Mouse (Mus musculus) hindbrain, embryonic 12.5 days (tissue): ENCODE measurements around the gene Gja1. TPM values are rescaled to one million over a fixed set of nuclear protein-coding genes. Genes with fewer than 3 reads are reported as not detected.

Experiments
- ATAC-seq: fragments of 200-750 bp; cut with Nextera tagmentation; 2 replicates; pipeline ENCODE4 v1.8.0; 2017; ENCODE audit warnings: moderate TSS enrichment; ENCODE audit not compliant: low FRiP score
- H3K27ac ChIP-seq: fragments of 300-500 bp; sonication (generic); 2 replicates; pipeline ENCODE4 v1.5.1; 2016; ENCODE audit warnings: mild to moderate bottlenecking
- H3K27me3 ChIP-seq: fragments of 300-500 bp; sonication (generic); 2 replicates; pipeline ENCODE4 v1.6.1; 2016; ENCODE audit warnings: mild to moderate bottlenecking
- H3K36me3 ChIP-seq: fragments of 300-500 bp; sonication (generic); 2 replicates; pipeline ENCODE4 v1.6.1; 2016; ENCODE audit warnings: mild to moderate bottlenecking
- H3K4me1 ChIP-seq: fragments of 300-500 bp; sonication (generic); 2 replicates; pipeline ENCODE4 v1.6.1; 2016
- H3K4me2 ChIP-seq: fragments of 300-500 bp; sonication (generic); replicated peaks from 2 replicates; pipeline ENCODE4 v1.6.1; 2016; ENCODE audit warnings: mild to moderate bottlenecking
- H3K4me3 ChIP-seq: fragments of 300-500 bp; sonication (generic); 2 replicates; pipeline ENCODE4 v1.5.1; 2016; ENCODE audit warnings: mild to moderate bottlenecking
- H3K9ac ChIP-seq: fragments of 300-500 bp; sonication (generic); 2 replicates; pipeline ENCODE4 v1.6.1; 2016; ENCODE audit warnings: mild to moderate bottlenecking, moderate library complexity
- H3K9me3 ChIP-seq: fragments of 300-500 bp; sonication (generic); replicated peaks from 2 replicates; pipeline ENCODE4 v1.6.1; 2016; ENCODE audit warnings: mild to moderate bottlenecking
- WGBS: fragments of 180-500 bp; shearing (Covaris S2); methylation state at CpG from one replicate; pipeline ENCODE4 v1.1.7; 2016; 5-methylcytosine and 5-hydroxymethylcytosine counted together
- polyA plus RNA-seq: library from polyadenylated mRNA; unstranded; fragments of >200 nt; fragmentation: Nextera tagmentation; extraction: Ambion mirVana; gene quantifications from 2 replicates; pipeline ENCODE4 v1.2.1, GENCODE M21; 2016

Gene Gja1
- polyA plus RNA-seq: 165 and 196 TPM in 2 replicates

- peak within 1 kb of the TSS; percentile 54 for H3K4me3 ChIP-seq
- no peaks in the 10 kb centered on the region for H3K36me3 ChIP-seq
- WGBS: under 1% methylated on average over 23 of the region's 23 CpGs
- peak within 1 kb of the TSS; percentile 74 for H3K4me2 ChIP-seq
- peaks cover 10% of the 10 kb centered on the region; the same call in 1 of the 2 replicates for H3K27me3 ChIP-seq
- H3K9me3 ChIP-seq: no peaks in the 10 kb centered on the region
- peak within 1 kb of the TSS; percentile 68 for H3K9ac ChIP-seq
- peaks cover 3% of the 10 kb centered on the region; the same call in 1 of the 2 replicates for H3K4me1 ChIP-seq
- no peak; the same call in 1 of the 2 replicates for ATAC-seq
- H3K27ac ChIP-seq: peak within 1 kb of the TSS; percentile 68
Observed at GRCm38 (mm10) chr10:56377097-56377965, at the start of gene Gja1. Gja1 (plus strand) TSS chr10:56377330.

DNA sequence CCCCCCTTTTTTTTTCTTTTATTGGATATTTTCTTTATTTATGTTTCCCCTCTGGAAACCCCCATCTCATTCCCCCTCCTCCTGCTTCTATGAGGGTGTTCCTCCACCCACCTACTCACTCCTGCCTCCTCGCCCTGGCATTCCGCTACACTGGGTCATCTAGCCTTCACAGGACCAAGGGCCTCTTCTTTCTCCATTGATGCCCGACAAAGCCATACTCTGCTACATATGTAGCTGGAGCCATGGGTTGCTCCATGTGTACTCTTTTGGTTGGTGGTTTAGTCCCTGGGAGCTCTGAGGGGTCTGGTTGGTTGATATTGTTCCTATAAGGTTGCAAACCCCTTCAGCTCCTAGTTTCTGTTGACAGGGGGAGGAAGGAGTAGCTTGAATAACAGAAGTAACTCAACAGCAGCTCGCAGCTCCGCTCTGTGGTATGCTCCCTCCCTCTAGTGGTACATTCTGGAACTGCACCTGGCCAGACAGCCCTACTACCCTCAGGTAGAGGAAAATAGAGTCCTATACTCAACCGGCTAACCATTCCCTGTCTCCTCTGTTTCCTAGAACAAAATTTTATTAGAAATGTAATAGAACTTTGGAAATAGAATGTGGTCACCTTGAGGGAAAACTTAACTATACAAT is 38.2 kb upstream of the Gja1 start:
- H3K4me2 ChIP-seq: no peak overlapping the region
- no peak overlapping the region for H3K9ac ChIP-seq
- WGBS: 63% methylated on average over 6 of the region's 6 CpGs
- no peak overlapping the region for H3K27ac ChIP-seq
- H3K9me3 ChIP-seq: no peaks in the 10 kb centered on the region
- no peaks in the 10 kb centered on the region for H3K27me3 ChIP-seq
- ATAC-seq: peak; percentile 90
- no peaks in the 10 kb centered on the region for H3K4me1 ChIP-seq
- no peaks in the 10 kb centered on the region for H3K36me3 ChIP-seq
- H3K4me3 ChIP-seq: no peak overlapping the region

GRCm38 (mm10) chr10:56360472-56360871 is 16.7 kb upstream of the Gja1 start:
- H3K36me3 ChIP-seq: no peaks in the 10 kb centered on the region
- no peaks in the 10 kb centered on the region for H3K9me3 ChIP-seq
- ATAC-seq: no peak
- H3K9ac ChIP-seq: no peak overlapping the region
- H3K4me1 ChIP-seq: no peaks in the 10 kb centered on the region
- H3K4me3 ChIP-seq: no peak overlapping the region
- no peak overlapping the region for H3K27ac ChIP-seq
- no peak overlapping the region for H3K4me2 ChIP-seq
- 68% methylated on average over 4 of the region's 4 CpGs for WGBS
- no peaks in the 10 kb centered on the region for H3K27me3 ChIP-seq

- Histone ChIP-seq H3K4me2 (no peak overlapping the region), H3K27ac (no peak overlapping the region), H3K4me3 (no peak overlapping the region), H3K4me1 (no peaks in the 10 kb centered on the region), H3K9ac (no peak overlapping the region), H3K27me3 (no peaks in the 10 kb centered on the region; the same call in 1 of the 2 replicates), H3K36me3 (no peaks in the 10 kb centered on the region), H3K9me3 (no peaks in the 10 kb centered on the region)
- WGBS: 23% methylated on average over 7 of the region's 7 CpGs
- no peak for ATAC-seq
Observed at GRCm38 (mm10) chr10:56369073-56369472, 8.1 kb upstream of the Gja1 start.

GRCm38 (mm10) chr10:56373021-56373720 is 4.0 kb upstream of the Gja1 start:
- peak; percentile 75 for ATAC-seq
- H3K9ac ChIP-seq: no peak overlapping the region
- peak overlapping the region; percentile 34 for H3K4me2 ChIP-seq
- H3K27ac ChIP-seq: no peak overlapping the region
- no peak overlapping the region for H3K4me3 ChIP-seq
- H3K36me3 ChIP-seq: no peaks in the 10 kb centered on the region
- H3K9me3 ChIP-seq: no peaks in the 10 kb centered on the region
- H3K27me3 ChIP-seq: peaks cover 10% of the 10 kb centered on the region; the same call in 1 of the 2 replicates
- H3K4me1 ChIP-seq: 0 out of 2 replicates have a peak, but pooled peaks cover 3% of the 10 kb centered on the region
- 27% methylated on average over 8 of the region's 8 CpGs for WGBS

DNA sequence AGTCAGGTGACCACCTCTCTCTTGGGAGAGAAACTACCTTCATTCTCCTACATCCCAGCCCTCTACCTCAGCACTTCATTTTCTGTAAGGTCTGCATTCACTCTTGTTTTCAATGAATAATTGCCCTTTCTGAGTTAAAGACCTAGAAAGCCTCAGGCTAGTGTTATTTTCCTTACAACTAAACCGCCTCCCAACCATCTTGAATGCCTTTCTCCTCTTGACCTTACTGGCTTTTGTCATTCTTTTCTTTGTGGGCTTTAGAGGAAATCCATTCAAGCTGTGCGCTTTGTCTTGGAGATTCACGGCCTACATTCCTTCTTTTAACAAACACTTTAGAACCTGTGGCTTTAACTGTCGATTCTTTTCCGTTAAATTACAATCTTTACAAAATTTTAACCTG is 3.0 kb upstream of the Gja1 start:
- ATAC-seq: no peak
- H3K27me3 ChIP-seq: peaks cover 10% of the 10 kb centered on the region; the same call in 1 of the 2 replicates
- WGBS: 16% methylated on average over 5 of the region's 5 CpGs
- no peak overlapping the region for H3K4me2 ChIP-seq
- H3K4me1 ChIP-seq: 0 out of 2 replicates have a peak, but pooled peaks cover 3% of the 10 kb centered on the region
- no peak overlapping the region for H3K4me3 ChIP-seq
- no peaks in the 10 kb centered on the region for H3K36me3 ChIP-seq
- no peak overlapping the region for H3K27ac ChIP-seq
- H3K9me3 ChIP-seq: no peaks in the 10 kb centered on the region
- no peak overlapping the region for H3K9ac ChIP-seq

DNA sequence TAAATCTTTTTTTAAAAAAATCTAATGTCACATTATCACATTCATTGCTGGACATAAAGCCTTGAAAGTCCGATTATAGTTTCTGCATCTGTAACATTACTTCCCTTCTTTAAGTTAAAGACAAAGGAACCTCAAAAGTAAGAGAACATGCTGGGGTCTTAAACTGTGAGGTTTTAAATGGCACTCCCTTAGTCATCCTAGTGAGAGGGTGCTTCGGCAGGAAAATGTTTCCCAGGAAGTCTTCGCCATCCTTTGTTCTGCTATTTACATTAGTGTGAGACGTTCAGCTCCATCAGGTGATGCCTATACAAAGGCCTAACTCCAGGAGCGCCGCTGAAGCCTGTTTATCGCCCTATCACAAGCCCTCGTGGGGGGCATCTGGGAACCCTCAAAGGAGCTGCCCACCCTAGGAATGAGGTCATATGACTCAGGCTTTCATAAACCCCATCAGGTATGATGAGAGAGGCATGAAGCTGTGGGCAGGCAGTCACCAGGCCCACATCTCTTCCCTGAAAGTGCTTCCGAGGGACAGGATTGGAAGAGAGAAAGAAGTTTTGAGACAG is 1.1 kb upstream of the Gja1 start:
- 14% methylated on average over 9 of the region's 9 CpGs for WGBS
- H3K27ac ChIP-seq: no peak overlapping the region
- no peaks in the 10 kb centered on the region for H3K9me3 ChIP-seq
- H3K4me1 ChIP-seq: peaks cover 3% of the 10 kb centered on the region; the same call in 1 of the 2 replicates
- no peaks in the 10 kb centered on the region for H3K36me3 ChIP-seq
- H3K4me2 ChIP-seq: no peak overlapping the region
- H3K27me3 ChIP-seq: peaks cover 10% of the 10 kb centered on the region; the same call in 1 of the 2 replicates
- no peak overlapping the region for H3K9ac ChIP-seq
- H3K4me3 ChIP-seq: no peak overlapping the region
- ATAC-seq: no peak

DNA sequence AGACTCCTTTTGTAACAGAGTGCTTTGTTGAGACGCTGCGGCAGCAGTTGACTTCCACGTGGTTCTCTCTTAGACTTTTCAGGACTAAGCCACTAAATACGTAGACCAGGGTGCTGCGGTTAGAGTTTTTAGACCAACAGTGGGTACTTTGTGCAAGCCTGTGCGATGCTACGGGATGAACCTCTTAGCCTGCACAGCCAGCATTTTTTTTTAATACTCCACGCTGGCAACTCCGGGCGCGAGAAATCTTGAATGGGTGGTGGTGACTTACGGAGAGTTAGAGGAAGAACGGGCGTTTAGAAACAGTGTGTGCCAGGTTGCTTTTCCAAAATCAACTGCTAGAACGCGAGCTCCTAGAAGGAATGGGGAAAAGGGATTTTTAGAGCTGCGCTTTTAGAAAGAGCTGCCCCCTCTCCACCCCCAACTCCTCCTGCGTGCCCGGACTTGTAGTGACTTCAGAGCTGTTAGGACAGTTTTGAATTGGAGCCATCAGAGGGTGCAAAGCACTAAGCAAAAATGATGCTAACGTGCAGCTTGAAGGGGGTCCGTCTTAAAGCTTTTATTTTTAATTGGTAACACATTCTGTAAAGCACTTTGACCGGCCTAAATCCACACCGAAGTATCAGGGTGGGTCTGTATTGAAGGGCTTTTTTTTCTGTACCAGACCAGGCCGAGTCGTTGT is 977 bp downstream of the Gja1 start:
- H3K4me1 ChIP-seq: peaks cover 3% of the 10 kb centered on the region; the same call in 1 of the 2 replicates
- no peaks in the 10 kb centered on the region for H3K9me3 ChIP-seq
- H3K36me3 ChIP-seq: no peaks in the 10 kb centered on the region
- peak overlapping the region; percentile 70 for H3K27ac ChIP-seq
- H3K4me3 ChIP-seq: peak overlapping the region; percentile 54
- peaks cover 10% of the 10 kb centered on the region; the same call in 1 of the 2 replicates for H3K27me3 ChIP-seq
- peak; percentile 38 for ATAC-seq
- peak overlapping the region; percentile 68 for H3K9ac ChIP-seq
- peak overlapping the region; percentile 74 for H3K4me2 ChIP-seq
- under 1% methylated on average over 25 of the region's 25 CpGs for WGBS

GRCm38 (mm10) chr10:56378648-56379254 is 1.6 kb downstream of the Gja1 start:
- Histone ChIP-seq H3K9ac (peak overlapping the region; percentile 68), H3K4me1 (peaks cover 3% of the 10 kb centered on the region; the same call in 1 of the 2 replicates), H3K36me3 (no peaks in the 10 kb centered on the region), H3K27ac (peak overlapping the region; percentile 70), H3K9me3 (no peaks in the 10 kb centered on the region), H3K27me3 (peaks cover 10% of the 10 kb centered on the region; the same call in 1 of the 2 replicates), H3K4me2 (peak overlapping the region; percentile 74), H3K4me3 (peak overlapping the region; percentile 54)
- under 1% methylated on average over 35 of the region's 35 CpGs for WGBS
- peak; percentile 80 for ATAC-seq

- Histone ChIP-seq H3K4me2 (peak overlapping the region; percentile 74), H3K9me3 (no peaks in the 10 kb centered on the region), H3K4me3 (peak overlapping the region; percentile 54), H3K27ac (no peak overlapping the region), H3K36me3 (no peaks in the 10 kb centered on the region), H3K9ac (peak overlapping the region; percentile 35; the same call in 1 of the 2 replicates), H3K27me3 (peaks cover 10% of the 10 kb centered on the region; the same call in 1 of the 2 replicates), H3K4me1 (peaks cover 3% of the 10 kb centered on the region; the same call in 1 of the 2 replicates)
- 6% methylated on average over 7 of the region's 7 CpGs for WGBS
- ATAC-seq: no peak
Observed at GRCm38 (mm10) chr10:56379720-56380119, 2.6 kb downstream of the Gja1 start.
